Comparison of ENCODE assay signal across 8 mouse cellular contexts in the genomic region with DNA sequence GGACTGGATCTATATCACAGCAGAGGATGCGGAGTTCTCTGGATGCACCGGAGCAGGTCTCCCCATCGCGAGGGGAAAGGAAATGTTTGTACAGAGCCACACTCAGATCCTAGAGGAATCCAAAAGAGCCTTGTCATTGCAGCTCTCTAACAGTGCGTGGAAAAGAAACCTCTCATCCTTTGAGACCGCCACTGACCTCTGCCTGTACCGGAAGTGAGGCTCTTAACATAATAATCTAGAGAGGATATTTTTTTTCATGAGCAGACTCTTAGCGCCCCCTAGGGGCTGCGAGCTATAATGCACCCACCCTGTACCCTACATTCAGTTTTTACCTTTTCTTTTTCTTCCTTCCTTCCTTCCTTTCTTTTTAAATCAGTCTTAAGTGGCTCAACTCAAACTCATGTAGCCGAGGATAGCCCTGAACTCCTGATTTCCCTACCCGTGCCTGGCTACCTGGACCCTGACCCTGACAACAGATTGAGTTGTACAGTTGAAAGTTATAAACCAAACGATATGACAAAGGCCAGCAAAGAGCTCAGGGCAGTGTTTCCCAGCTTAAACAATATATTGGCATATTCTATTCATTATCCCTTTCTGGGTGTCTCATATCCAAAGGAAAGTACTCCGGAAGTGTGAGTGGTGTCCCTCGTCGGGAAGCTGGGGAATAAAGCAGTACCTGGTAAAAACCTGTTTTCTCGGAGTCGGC. TPM values are rescaled to one million over a fixed set of nuclear protein-coding genes. Genes with fewer than 3 reads are reported as not detected.
DNase-seq lines count a peak whose midpoint lies in the region; ATAC-seq and TF ChIP-seq lines count a peak whose summit lies in the region.

No protein-coding gene starts in this region.

- H3K27me3 ChIP-seq in forebrain, embryonic 11.5 days (ENCODE audit: control insufficient read depth, insufficient read depth, low read length): no peaks in the 10 kb centered on the region
- H3K27me3 ChIP-seq in forebrain, embryonic 16.5 days (replicated peaks; ENCODE audit: control insufficient read depth, insufficient read depth, low read length): no peaks in the 10 kb centered on the region
- no peaks in the 10 kb centered on the region for H3K27me3 ChIP-seq in forebrain, postnatal 0 days (ENCODE audit: insufficient read depth, low read length)
- H3K27me3 ChIP-seq in hindbrain, embryonic 14.5 days (ENCODE audit: control insufficient read depth, insufficient read depth, low read length): no peaks in the 10 kb centered on the region
- no peaks in the 10 kb centered on the region for H3K27me3 ChIP-seq in limb, embryonic 11.5 days (ENCODE audit: control insufficient read depth, insufficient read depth, low read length)
- no peaks in the 10 kb centered on the region for H3K27me3 ChIP-seq in midbrain, embryonic 16.5 days (ENCODE audit: control insufficient read depth, insufficient read depth, low read depth, low read length)

- no peaks in the 10 kb centered on the region for H3K9me3 ChIP-seq in forebrain, embryonic 11.5 days (ENCODE audit: control insufficient read depth, low read length)
- no peaks in the 10 kb centered on the region for H3K9me3 ChIP-seq in forebrain, embryonic 16.5 days (ENCODE audit: control insufficient read depth, low read length)
- H3K9me3 ChIP-seq in forebrain, postnatal 0 days (ENCODE audit: low read length): no peaks in the 10 kb centered on the region
- no peaks in the 10 kb centered on the region for H3K9me3 ChIP-seq in hindbrain, embryonic 14.5 days (ENCODE audit: control insufficient read depth, low read length)
- no peaks in the 10 kb centered on the region; the same call in 1 of the 2 replicates for H3K9me3 ChIP-seq in limb, embryonic 11.5 days (ENCODE audit: control insufficient read depth, low read length)
- H3K9me3 ChIP-seq in midbrain, embryonic 16.5 days (replicated peaks; ENCODE audit: control insufficient read depth, low read length, poor library complexity, severe bottlenecking): no peaks in the 10 kb centered on the region

- H3K4me2 ChIP-seq in forebrain, embryonic 11.5 days (ENCODE audit: low read depth, low read length, severe bottlenecking): no peak overlapping the region
- H3K4me2 ChIP-seq in forebrain, embryonic 16.5 days (ENCODE audit: low read length): no peak overlapping the region
- 0 out of 2 replicates have a peak overlapping the region, but pooled peaks have one; percentile 21 for H3K4me2 ChIP-seq in forebrain, postnatal 0 days (ENCODE audit: low read depth)
- peak overlapping the region; percentile 22 for H3K4me2 ChIP-seq in hindbrain, embryonic 14.5 days (replicated peaks)
- H3K4me2 ChIP-seq in limb, embryonic 11.5 days (ENCODE audit: low read depth, severe bottlenecking): no peak overlapping the region
- peak overlapping the region; percentile 0; the same call in 1 of the 2 replicates for H3K4me2 ChIP-seq in midbrain, embryonic 16.5 days (ENCODE audit: low read length)

- peaks cover 3% of the 10 kb centered on the region; the same call in 1 of the 2 replicates for H3K36me3 ChIP-seq in forebrain, embryonic 11.5 days (ENCODE audit: control insufficient read depth, insufficient read depth, low read length)
- H3K36me3 ChIP-seq in forebrain, embryonic 16.5 days (ENCODE audit: control insufficient read depth, insufficient read depth): no peaks in the 10 kb centered on the region
- peaks cover 3% of the 10 kb centered on the region; the same call in 1 of the 2 replicates for H3K36me3 ChIP-seq in forebrain, postnatal 0 days (ENCODE audit: insufficient read depth)
- H3K36me3 ChIP-seq in hindbrain, embryonic 14.5 days (replicated peaks; ENCODE audit: control insufficient read depth, insufficient read depth): no peaks in the 10 kb centered on the region
- H3K36me3 ChIP-seq in limb, embryonic 11.5 days (ENCODE audit: control insufficient read depth, insufficient read depth, low read length): peaks cover 4% of the 10 kb centered on the region; the same call in 1 of the 2 replicates
- no peaks in the 10 kb centered on the region; the same call in 1 of the 2 replicates for H3K36me3 ChIP-seq in midbrain, embryonic 16.5 days (ENCODE audit: control insufficient read depth, insufficient read depth, low read length)

- peaks cover 2% of the 10 kb centered on the region; the same call in 1 of the 2 replicates for H3K4me1 ChIP-seq in forebrain, embryonic 11.5 days (replicated peaks; ENCODE audit: control insufficient read depth, insufficient read depth, low read length)
- H3K4me1 ChIP-seq in forebrain, embryonic 16.5 days (replicated peaks; ENCODE audit: control insufficient read depth, insufficient read depth, low read length): peaks cover 10% of the 10 kb centered on the region
- 0 out of 2 replicates have a peak, but pooled peaks cover 4% of the 10 kb centered on the region for H3K4me1 ChIP-seq in forebrain, postnatal 0 days (ENCODE audit: insufficient read depth)
- peaks cover 8% of the 10 kb centered on the region for H3K4me1 ChIP-seq in hindbrain, embryonic 14.5 days (replicated peaks; ENCODE audit: control insufficient read depth, insufficient read depth, low read length)
- no peaks in the 10 kb centered on the region for H3K4me1 ChIP-seq in limb, embryonic 11.5 days (ENCODE audit: control insufficient read depth, insufficient read depth, low read length)
- peaks cover 10% of the 10 kb centered on the region for H3K4me1 ChIP-seq in midbrain, embryonic 16.5 days (ENCODE audit: control insufficient read depth, insufficient read depth, low read length)

- no peak for ATAC-seq in forebrain, embryonic 11.5 days (replicated peaks; ENCODE audit: low FRiP score)
- no peak for ATAC-seq in forebrain, embryonic 16.5 days
- no peak for ATAC-seq in forebrain, postnatal 0 days
- no peak for ATAC-seq in hindbrain, embryonic 14.5 days (ENCODE audit: low FRiP score)
- no peak for ATAC-seq in limb, embryonic 11.5 days (ENCODE audit: insufficient number of reproducible peaks, low FRiP score, low TSS enrichment, low read depth)
- ATAC-seq in midbrain, embryonic 16.5 days: no peak

- no peak overlapping the region for H3K27ac ChIP-seq in forebrain, embryonic 11.5 days (ENCODE audit: low read depth, low read length)
- no peak overlapping the region for H3K27ac ChIP-seq in forebrain, embryonic 16.5 days (ENCODE audit: low read length)
- 0 out of 2 replicates have a peak overlapping the region, but pooled peaks have one; percentile 29 for H3K27ac ChIP-seq in forebrain, postnatal 0 days (ENCODE audit: low read depth, low read length)
- peak overlapping the region; percentile 45; the same call in 1 of the 2 replicates for H3K27ac ChIP-seq in hindbrain, embryonic 14.5 days
- no peak overlapping the region for H3K27ac ChIP-seq in limb, embryonic 11.5 days (replicated peaks; ENCODE audit: low read depth, low read length)
- no peak overlapping the region for H3K27ac ChIP-seq in midbrain, embryonic 16.5 days (ENCODE audit: low read length)

- DNase-seq in forebrain, embryonic 11.5 days (ENCODE audit: low spot score): peak; percentile 64
- DNase-seq in brain, adult 2 months (ENCODE audit: low read depth, low spot score): peak; percentile 75
- peak; percentile 74 for DNase-seq in forebrain, postnatal 0 days
- DNase-seq in hindbrain, embryonic 14.5 days (ENCODE audit: low spot score): peak; percentile 77
- DNase-seq in limb, embryonic 11.5 days (ENCODE audit: low spot score): peak; percentile 61
- DNase-seq in testis, postnatal 10 days (ENCODE audit: low spot score): peak; percentile 78

- TF ChIP-seq CTCF in forebrain, postnatal 0 days (IDR thresholded peaks at IDR 0.05; ENCODE audit: low read depth): peak; percentile 78

- H3K9ac ChIP-seq in forebrain, embryonic 11.5 days (ENCODE audit: low read length): no peak overlapping the region
- H3K9ac ChIP-seq in forebrain, embryonic 16.5 days (replicated peaks; ENCODE audit: low read depth, low read length): no peak overlapping the region
- no peak overlapping the region for H3K9ac ChIP-seq in forebrain, postnatal 0 days
- no peak overlapping the region for H3K9ac ChIP-seq in hindbrain, embryonic 14.5 days
- no peak overlapping the region for H3K9ac ChIP-seq in limb, embryonic 11.5 days (ENCODE audit: low read length)
- H3K9ac ChIP-seq in midbrain, embryonic 16.5 days (ENCODE audit: low read depth, low read length): no peak overlapping the region

- WGBS in forebrain, embryonic 11.5 days: 66% methylated on average over 17 of the region's 17 CpGs
- 65% methylated on average over 17 of the region's 17 CpGs for WGBS in forebrain, embryonic 16.5 days
- WGBS in forebrain, postnatal 0 days: 60% methylated on average over 17 of the region's 17 CpGs
- WGBS in hindbrain, embryonic 14.5 days: 61% methylated on average over 17 of the region's 17 CpGs
- WGBS in limb, embryonic 11.5 days: 69% methylated on average over 17 of the region's 17 CpGs
- WGBS in midbrain, embryonic 16.5 days: 60% methylated on average over 17 of the region's 17 CpGs

- no peak overlapping the region for H3K4me3 ChIP-seq in forebrain, embryonic 11.5 days (ENCODE audit: low read depth, low read length)
- H3K4me3 ChIP-seq in forebrain, embryonic 16.5 days (replicated peaks; ENCODE audit: low read length): no peak overlapping the region
- no peak overlapping the region for H3K4me3 ChIP-seq in forebrain, postnatal 0 days (ENCODE audit: low read depth, low read length)
- no peak overlapping the region for H3K4me3 ChIP-seq in hindbrain, embryonic 14.5 days (replicated peaks; ENCODE audit: low read length)
- no peak overlapping the region for H3K4me3 ChIP-seq in limb, embryonic 11.5 days (ENCODE audit: low read depth, low read length)
- H3K4me3 ChIP-seq in midbrain, embryonic 16.5 days (ENCODE audit: low read depth, low read length): no peak overlapping the region

RNA-seq across cellular contexts. Expression of a gene that starts 3.4 kb away (rescaled TPM):
- polyA plus RNA-seq in forebrain, embryonic 11.5 days (2014; fragmentation: Nextera tagmentation; extraction: Ambion mirVana): 20.0 and 21.5 TPM in 2 replicates
- polyA plus RNA-seq in forebrain, embryonic 16.5 days (2015; fragmentation: Nextera tagmentation; extraction: Ambion mirVana): 23.5 and 24.4 TPM in 2 replicates
- total RNA-seq in forebrain, postnatal 0 days (2014; rRNA removed): 12.1 and 17.5 TPM in 2 replicates
- polyA plus RNA-seq in forebrain, postnatal 0 days (2015; fragmentation: Nextera tagmentation; extraction: Ambion mirVana): 12.8 and 15.7 TPM in 2 replicates
- polyA plus RNA-seq in hindbrain, embryonic 14.5 days (2014; fragmentation: Nextera tagmentation; extraction: Ambion mirVana): 16.5 and 19.6 TPM in 2 replicates
- 17.8 and 20.2 TPM in 2 replicates for polyA plus RNA-seq in limb, embryonic 11.5 days (2014; fragmentation: Nextera tagmentation; extraction: Ambion mirVana)
- polyA plus RNA-seq in midbrain, embryonic 16.5 days (2015; fragmentation: Nextera tagmentation; extraction: Ambion mirVana): 19.0 and 21.6 TPM in 2 replicates

RNA-seq across cellular contexts. Expression of a gene that starts 13.6 kb away (rescaled TPM):
- 12.0 and 12.2 TPM in 2 replicates for polyA plus RNA-seq in forebrain, embryonic 11.5 days (2014; fragmentation: Nextera tagmentation; extraction: Ambion mirVana)
- polyA plus RNA-seq in forebrain, embryonic 16.5 days (2015; fragmentation: Nextera tagmentation; extraction: Ambion mirVana): 12.5 and 12.7 TPM in 2 replicates
- 12.3 and 17.6 TPM in 2 replicates for total RNA-seq in forebrain, postnatal 0 days (2014; rRNA removed)
- polyA plus RNA-seq in forebrain, postnatal 0 days (2015; fragmentation: Nextera tagmentation; extraction: Ambion mirVana): 7.9 and 10.3 TPM in 2 replicates
- 16.2 and 19.3 TPM in 2 replicates for polyA plus RNA-seq in hindbrain, embryonic 14.5 days (2014; fragmentation: Nextera tagmentation; extraction: Ambion mirVana)
- 14.2 and 15.6 TPM in 2 replicates for polyA plus RNA-seq in limb, embryonic 11.5 days (2014; fragmentation: Nextera tagmentation; extraction: Ambion mirVana)
- polyA plus RNA-seq in midbrain, embryonic 16.5 days (2015; fragmentation: Nextera tagmentation; extraction: Ambion mirVana): 16.2 and 17.1 TPM in 2 replicates

RNA-seq across cellular contexts. Expression of a gene that starts 56.8 kb away (rescaled TPM):
- 0.21 and 0.95 TPM in 2 replicates for polyA plus RNA-seq in forebrain, embryonic 11.5 days (2014; fragmentation: Nextera tagmentation; extraction: Ambion mirVana)
- polyA plus RNA-seq in forebrain, embryonic 16.5 days (2015; fragmentation: Nextera tagmentation; extraction: Ambion mirVana): 20.8 and 29.8 TPM in 2 replicates
- total RNA-seq in forebrain, postnatal 0 days (2014; rRNA removed): 19.2 and 25.6 TPM in 2 replicates
- 44.6 and 57.4 TPM in 2 replicates for polyA plus RNA-seq in forebrain, postnatal 0 days (2015; fragmentation: Nextera tagmentation; extraction: Ambion mirVana)
- 32.0 and 44.4 TPM in 2 replicates for polyA plus RNA-seq in hindbrain, embryonic 14.5 days (2014; fragmentation: Nextera tagmentation; extraction: Ambion mirVana)
- 0.47 TPM in 1 of 2 replicates, not detected in the other for polyA plus RNA-seq in limb, embryonic 11.5 days (2014; fragmentation: Nextera tagmentation; extraction: Ambion mirVana)
- polyA plus RNA-seq in midbrain, embryonic 16.5 days (2015; fragmentation: Nextera tagmentation; extraction: Ambion mirVana): 50.3 and 65.8 TPM in 2 replicates

Comparison
In these comparisons a context has a peak if more than half of its experiments do, and no peak if none do; other contexts are left out.
1. H3K27ac ChIP-seq: peak in forebrain, postnatal 0 days (single experiment) and hindbrain, embryonic 14.5 days (single experiment); none in forebrain, embryonic 11.5 days (single experiment), forebrain, embryonic 16.5 days (single experiment), limb, embryonic 11.5 days (single experiment) and midbrain, embryonic 16.5 days (single experiment).
2. H3K4me2 ChIP-seq: peak in forebrain, postnatal 0 days (single experiment), hindbrain, embryonic 14.5 days (single experiment) and midbrain, embryonic 16.5 days (single experiment); none in forebrain, embryonic 11.5 days (single experiment), forebrain, embryonic 16.5 days (single experiment) and limb, embryonic 11.5 days (single experiment).
3. RNA of a gene that starts 56.8 kb away (polyA plus RNA-seq): 50.3 to 65.8 TPM in midbrain, embryonic 16.5 days, 44.6 to 57.4 TPM in forebrain, postnatal 0 days, 32.0 to 44.4 TPM in hindbrain, embryonic 14.5 days and 20.8 to 29.8 TPM in forebrain, embryonic 16.5 days; 0.21 to 0.95 TPM in forebrain, embryonic 11.5 days and 0.47 TPM in limb, embryonic 11.5 days; every median in the first group is over 10 times any median in the second.
4. Peak in every context shown above with its lines, with median percentiles within 50 percentile points of each other: DNase-seq.